Mouse (Mus musculus): ENCODE results near the gene Tldc2. TPM values are rescaled to one million over a fixed set of nuclear protein-coding genes. Genes with fewer than 3 reads are reported as not detected.

The Tldc2 gene
- polyA plus RNA-seq, 1 experiment from 2014 or later: not detected

DNA sequence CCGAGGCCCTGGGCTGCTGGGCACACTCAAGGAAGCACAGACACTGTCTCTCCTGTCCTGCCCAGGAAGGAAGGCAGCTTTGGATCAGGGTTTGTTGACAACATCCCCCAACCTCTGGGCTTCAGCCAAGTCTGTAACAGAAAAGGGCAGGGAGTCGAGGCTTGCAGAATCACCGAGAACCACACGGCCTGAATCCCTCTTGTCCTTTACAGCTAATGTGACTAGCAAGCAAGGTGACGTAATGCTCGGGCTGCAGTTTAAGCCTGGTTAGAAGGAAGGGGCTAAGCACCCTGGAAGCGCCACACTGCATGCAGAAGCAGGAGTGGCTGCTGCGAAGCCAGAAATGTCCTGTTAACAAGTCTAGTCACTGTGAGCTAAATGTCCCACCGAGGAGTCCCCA lies 16.5 kb upstream of the Tldc2 start:
- DNase-seq (ENCODE audit: low spot score) (no peak), ATAC-seq (replicated peaks; ENCODE audit: insufficient number of reproducible peaks, low FRiP score, low TSS enrichment, low read depth) (no peak)
- no peaks in the 10 kb centered on the region for H3K9me3 ChIP-seq (replicated peaks; ENCODE audit: control insufficient read depth, low read length)
- WGBS: 71% methylated on average over 9 of the region's 9 CpGs
- peaks cover 11% of the 10 kb centered on the region for H3K4me1 ChIP-seq (ENCODE audit: control insufficient read depth, insufficient read depth, low read length)
- H3K4me3 ChIP-seq (ENCODE audit: low read depth, low read length): no peak overlapping the region
- H3K36me3 ChIP-seq (replicated peaks; ENCODE audit: control insufficient read depth, insufficient read depth, low read depth, low read length): peaks cover 5% of the 10 kb centered on the region
- H3K27me3 ChIP-seq (ENCODE audit: control insufficient read depth, insufficient read depth, low read length): no peaks in the 10 kb centered on the region
- H3K4me2 ChIP-seq (ENCODE audit: low read depth, low read length): no peak overlapping the region
- H3K27ac ChIP-seq (replicated peaks; ENCODE audit: low read depth, low read length): no peak overlapping the region
- no peak overlapping the region for H3K9ac ChIP-seq (replicated peaks; ENCODE audit: low read length)

DNA sequence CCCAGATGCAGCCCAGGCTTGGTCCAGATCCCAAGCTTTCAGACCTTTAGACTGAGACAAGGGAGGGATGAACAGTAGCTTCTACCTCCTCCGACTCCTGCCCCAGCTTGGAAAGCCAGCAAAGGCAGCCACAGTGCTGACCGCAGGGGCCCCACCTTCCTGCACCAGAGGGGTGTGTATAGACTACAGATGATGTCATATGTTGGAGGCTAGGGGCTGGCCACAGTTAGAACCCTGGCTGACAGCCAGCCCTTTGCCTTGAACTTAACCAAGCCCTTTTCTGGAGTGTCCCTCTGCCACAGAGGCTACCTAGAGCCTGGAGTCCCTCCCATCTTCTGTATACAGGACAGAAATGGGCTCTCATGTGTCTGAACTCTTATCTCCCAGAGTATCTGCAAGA lies 15.3 kb upstream of the Tldc2 start:
- Histone ChIP-seq H3K4me1 (ENCODE audit: control insufficient read depth, insufficient read depth, low read length) (peaks cover 17% of the 10 kb centered on the region), H3K27me3 (ENCODE audit: control insufficient read depth, insufficient read depth, low read length) (no peaks in the 10 kb centered on the region), H3K27ac (replicated peaks; ENCODE audit: low read depth, low read length) (no peak overlapping the region), H3K36me3 (replicated peaks; ENCODE audit: control insufficient read depth, insufficient read depth, low read depth, low read length) (peaks cover 5% of the 10 kb centered on the region), H3K9me3 (replicated peaks; ENCODE audit: control insufficient read depth, low read length) (no peaks in the 10 kb centered on the region), H3K9ac (replicated peaks; ENCODE audit: low read length) (no peak overlapping the region), H3K4me3 (ENCODE audit: low read depth, low read length) (no peak overlapping the region), H3K4me2 (ENCODE audit: low read depth, low read length) (no peak overlapping the region)
- ATAC-seq (replicated peaks; ENCODE audit: insufficient number of reproducible peaks, low FRiP score, low TSS enrichment, low read depth) (no peak), DNase-seq (ENCODE audit: low spot score) (no peak)
- 70% methylated on average over 2 of the region's 2 CpGs for WGBS

DNA sequence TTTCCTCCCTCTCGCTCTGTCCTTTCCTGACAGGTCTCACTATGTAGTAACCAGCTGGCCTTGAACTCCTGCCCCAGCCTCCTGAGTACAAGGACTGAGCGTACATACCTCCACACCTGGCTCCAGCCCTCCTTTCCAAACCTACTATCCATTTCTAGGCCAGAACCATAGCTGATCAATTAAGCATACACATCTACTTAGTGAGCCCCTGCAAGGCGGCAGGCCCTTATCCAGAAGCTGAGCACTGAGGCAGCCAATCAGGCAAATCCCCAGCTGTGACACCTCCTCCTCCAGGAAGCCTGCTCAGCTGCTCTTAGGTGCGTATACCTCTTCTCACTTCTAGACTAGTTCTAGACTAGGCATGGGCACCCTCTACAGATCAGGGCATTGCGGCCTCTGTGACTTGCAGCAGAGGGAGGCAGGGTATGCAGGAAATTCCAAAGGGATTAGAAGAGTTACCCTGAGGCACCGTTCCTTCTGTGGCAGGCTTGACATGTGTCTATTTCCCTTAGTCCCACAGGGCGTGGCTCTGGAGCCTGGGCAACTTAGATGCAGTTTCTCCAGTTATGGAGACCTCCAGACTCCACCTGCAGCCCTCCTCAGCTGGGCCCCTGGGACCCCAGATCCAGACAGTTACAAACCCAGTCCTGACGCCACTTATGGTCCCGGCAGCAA lies 14.4 kb upstream of the Tldc2 start:
- no peaks in the 10 kb centered on the region for H3K27me3 ChIP-seq (ENCODE audit: control insufficient read depth, insufficient read depth, low read length)
- no peak overlapping the region for H3K9ac ChIP-seq (replicated peaks; ENCODE audit: low read length)
- no peak overlapping the region for H3K4me3 ChIP-seq (ENCODE audit: low read depth, low read length)
- DNase-seq (ENCODE audit: low spot score) (peak; percentile 19), ATAC-seq (replicated peaks; ENCODE audit: insufficient number of reproducible peaks, low FRiP score, low TSS enrichment, low read depth) (no peak)
- peaks cover 23% of the 10 kb centered on the region for H3K4me1 ChIP-seq (ENCODE audit: control insufficient read depth, insufficient read depth, low read length)
- no peak overlapping the region for H3K27ac ChIP-seq (replicated peaks; ENCODE audit: low read depth, low read length)
- H3K9me3 ChIP-seq (replicated peaks; ENCODE audit: control insufficient read depth, low read length): no peaks in the 10 kb centered on the region
- H3K4me2 ChIP-seq (ENCODE audit: low read depth, low read length): no peak overlapping the region
- 57% methylated on average over 9 of the region's 9 CpGs for WGBS
- peaks cover 3% of the 10 kb centered on the region for H3K36me3 ChIP-seq (replicated peaks; ENCODE audit: control insufficient read depth, insufficient read depth, low read depth, low read length)

DNA sequence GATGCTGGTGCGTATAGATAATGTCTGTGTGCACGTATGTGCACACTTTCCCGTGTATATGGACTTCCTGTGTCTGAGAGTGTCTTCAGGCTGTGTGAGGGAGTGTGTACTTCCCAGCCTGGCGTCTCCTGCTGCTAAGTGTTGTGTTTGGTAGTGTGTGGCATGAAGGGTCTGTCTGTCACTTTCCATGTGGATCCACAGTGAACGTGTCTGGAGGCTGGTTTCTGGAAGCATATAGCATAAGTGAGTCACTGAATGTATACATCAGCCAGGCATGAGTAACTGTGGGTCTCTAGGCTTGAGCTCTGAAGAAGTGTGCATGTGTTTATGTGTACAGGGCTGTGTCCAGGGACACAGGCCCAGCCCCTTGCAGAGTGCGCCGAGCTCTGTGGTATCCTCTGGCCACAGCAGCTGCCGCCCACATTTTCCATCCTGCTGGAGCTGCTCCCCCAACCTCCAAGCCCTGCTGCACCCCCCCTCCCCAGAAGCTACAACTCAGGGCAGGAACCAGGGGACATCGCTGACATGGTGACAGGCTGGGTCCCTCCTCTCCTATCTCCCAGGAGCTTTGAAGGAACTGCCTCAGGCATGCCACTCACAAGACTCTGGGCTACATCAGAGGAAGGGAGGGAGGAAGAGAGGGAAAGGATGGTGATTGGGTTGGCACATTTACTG lies 13.3 kb upstream of the Tldc2 start:
- Histone ChIP-seq H3K4me2 (ENCODE audit: low read depth, low read length) (no peak overlapping the region), H3K9me3 (replicated peaks; ENCODE audit: control insufficient read depth, low read length) (no peaks in the 10 kb centered on the region), H3K4me3 (ENCODE audit: low read depth, low read length) (no peak overlapping the region), H3K9ac (replicated peaks; ENCODE audit: low read length) (no peak overlapping the region), H3K27me3 (ENCODE audit: control insufficient read depth, insufficient read depth, low read length) (no peaks in the 10 kb centered on the region), H3K36me3 (replicated peaks; ENCODE audit: control insufficient read depth, insufficient read depth, low read depth, low read length) (peaks cover 3% of the 10 kb centered on the region), H3K27ac (replicated peaks; ENCODE audit: low read depth, low read length) (no peak overlapping the region), H3K4me1 (ENCODE audit: control insufficient read depth, insufficient read depth, low read length) (peaks cover 23% of the 10 kb centered on the region)
- 77% methylated on average over 9 of the region's 9 CpGs for WGBS
- DNase-seq (ENCODE audit: low spot score) (no peak), ATAC-seq (replicated peaks; ENCODE audit: insufficient number of reproducible peaks, low FRiP score, low TSS enrichment, low read depth) (no peak)

DNA sequence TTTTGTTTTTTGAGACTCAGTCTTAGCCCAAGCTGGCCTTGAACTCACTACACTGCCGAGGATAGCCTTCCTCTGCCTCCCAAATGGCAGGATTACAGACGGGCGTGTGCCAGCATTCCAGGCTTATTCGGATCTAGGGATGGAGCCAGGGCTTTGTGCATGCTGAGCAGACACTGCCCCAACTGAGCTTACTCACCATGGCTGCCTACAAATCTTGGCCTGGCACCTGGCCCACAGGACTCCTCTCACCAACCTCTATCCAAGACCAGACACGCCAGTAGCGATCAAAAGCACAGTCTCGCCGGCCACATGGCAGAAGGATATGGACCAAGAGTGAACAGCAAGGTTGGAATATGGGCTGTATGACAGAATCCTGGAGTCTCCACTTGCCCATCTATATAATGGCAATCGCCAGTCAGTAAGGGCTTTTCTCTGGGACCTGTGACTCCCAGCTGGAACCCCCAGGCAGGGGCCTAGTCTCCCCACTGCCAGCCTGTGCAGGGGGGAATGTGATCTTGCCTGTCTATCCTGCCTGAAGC lies 12.6 kb upstream of the Tldc2 start:
- WGBS: 86% methylated on average over 9 of the region's 9 CpGs
- Histone ChIP-seq H3K9me3 (replicated peaks; ENCODE audit: control insufficient read depth, low read length) (no peaks in the 10 kb centered on the region), H3K27ac (replicated peaks; ENCODE audit: low read depth, low read length) (no peak overlapping the region), H3K4me2 (ENCODE audit: low read depth, low read length) (no peak overlapping the region), H3K4me3 (ENCODE audit: low read depth, low read length) (no peak overlapping the region), H3K27me3 (ENCODE audit: control insufficient read depth, insufficient read depth, low read length) (no peaks in the 10 kb centered on the region), H3K4me1 (ENCODE audit: control insufficient read depth, insufficient read depth, low read length) (peaks cover 23% of the 10 kb centered on the region), H3K36me3 (replicated peaks; ENCODE audit: control insufficient read depth, insufficient read depth, low read depth, low read length) (peaks cover 3% of the 10 kb centered on the region), H3K9ac (replicated peaks; ENCODE audit: low read length) (peak overlapping the region; percentile 5; the same call in 1 of the 2 replicates)
- no peak for ATAC-seq (replicated peaks; ENCODE audit: insufficient number of reproducible peaks, low FRiP score, low TSS enrichment, low read depth)
- no peak for DNase-seq (ENCODE audit: low spot score)

DNA sequence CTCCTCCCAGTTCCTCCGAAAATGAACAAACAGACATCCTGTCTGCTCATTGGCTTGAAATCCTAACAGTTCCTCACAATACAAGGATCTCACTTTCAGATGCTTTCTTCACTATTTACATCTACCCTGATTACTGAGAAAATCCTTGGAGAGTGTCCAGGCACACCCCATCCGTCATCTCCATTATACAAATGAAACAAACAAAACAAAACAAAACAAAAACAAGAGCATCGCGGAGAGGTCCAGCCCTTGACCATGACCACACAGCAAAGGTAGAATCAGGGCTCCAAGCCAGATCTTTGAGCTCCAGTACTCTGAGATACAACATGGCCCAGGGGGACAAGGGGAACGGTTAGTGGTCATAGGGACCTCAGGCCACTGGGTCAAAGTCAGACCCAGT lies 12.1 kb upstream of the Tldc2 start:
- 82% methylated on average over 5 of the region's 5 CpGs for WGBS
- Histone ChIP-seq H3K9ac (replicated peaks; ENCODE audit: low read length) (peak overlapping the region; percentile 5; the same call in 1 of the 2 replicates), H3K4me2 (ENCODE audit: low read depth, low read length) (0 out of 2 replicates have a peak overlapping the region, but pooled peaks have one; percentile 13), H3K27ac (replicated peaks; ENCODE audit: low read depth, low read length) (no peak overlapping the region), H3K9me3 (replicated peaks; ENCODE audit: control insufficient read depth, low read length) (no peaks in the 10 kb centered on the region), H3K4me3 (ENCODE audit: low read depth, low read length) (no peak overlapping the region), H3K27me3 (ENCODE audit: control insufficient read depth, insufficient read depth, low read length) (no peaks in the 10 kb centered on the region), H3K4me1 (ENCODE audit: control insufficient read depth, insufficient read depth, low read length) (peaks cover 22% of the 10 kb centered on the region), H3K36me3 (replicated peaks; ENCODE audit: control insufficient read depth, insufficient read depth, low read depth, low read length) (peaks cover 3% of the 10 kb centered on the region)
- DNase-seq (ENCODE audit: low spot score) (no peak), ATAC-seq (replicated peaks; ENCODE audit: insufficient number of reproducible peaks, low FRiP score, low TSS enrichment, low read depth) (no peak)

DNA sequence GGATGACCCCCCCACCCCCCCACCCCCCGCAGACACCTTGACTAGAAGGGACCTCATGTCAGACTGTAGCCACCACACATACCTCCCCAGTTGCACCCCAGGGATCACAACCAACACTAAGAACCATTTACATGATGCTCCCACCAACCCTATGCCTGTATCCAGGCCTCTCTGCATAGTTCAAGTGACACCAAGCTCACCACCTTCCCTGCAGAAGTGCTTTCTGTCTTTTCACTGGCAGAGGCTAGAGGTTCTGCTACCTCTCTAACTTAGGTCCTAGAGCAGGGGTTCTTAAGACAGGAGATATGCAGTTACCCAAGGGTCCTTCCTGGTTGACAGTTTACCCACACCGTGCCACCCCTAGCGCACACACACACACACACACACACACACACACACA lies 11.6 kb upstream of the Tldc2 start:
- Histone ChIP-seq H3K36me3 (replicated peaks; ENCODE audit: control insufficient read depth, insufficient read depth, low read depth, low read length) (peaks cover 3% of the 10 kb centered on the region), H3K9ac (replicated peaks; ENCODE audit: low read length) (no peak overlapping the region), H3K9me3 (replicated peaks; ENCODE audit: control insufficient read depth, low read length) (no peaks in the 10 kb centered on the region), H3K27me3 (ENCODE audit: control insufficient read depth, insufficient read depth, low read length) (no peaks in the 10 kb centered on the region), H3K4me1 (ENCODE audit: control insufficient read depth, insufficient read depth, low read length) (peaks cover 20% of the 10 kb centered on the region), H3K27ac (replicated peaks; ENCODE audit: low read depth, low read length) (no peak overlapping the region), H3K4me3 (ENCODE audit: low read depth, low read length) (no peak overlapping the region), H3K4me2 (ENCODE audit: low read depth, low read length) (0 out of 2 replicates have a peak overlapping the region, but pooled peaks have one; percentile 13)
- WGBS: 88% methylated on average over 3 of the region's 3 CpGs
- ATAC-seq (replicated peaks; ENCODE audit: insufficient number of reproducible peaks, low FRiP score, low TSS enrichment, low read depth): no peak
- no peak for DNase-seq (ENCODE audit: low spot score)

DNA sequence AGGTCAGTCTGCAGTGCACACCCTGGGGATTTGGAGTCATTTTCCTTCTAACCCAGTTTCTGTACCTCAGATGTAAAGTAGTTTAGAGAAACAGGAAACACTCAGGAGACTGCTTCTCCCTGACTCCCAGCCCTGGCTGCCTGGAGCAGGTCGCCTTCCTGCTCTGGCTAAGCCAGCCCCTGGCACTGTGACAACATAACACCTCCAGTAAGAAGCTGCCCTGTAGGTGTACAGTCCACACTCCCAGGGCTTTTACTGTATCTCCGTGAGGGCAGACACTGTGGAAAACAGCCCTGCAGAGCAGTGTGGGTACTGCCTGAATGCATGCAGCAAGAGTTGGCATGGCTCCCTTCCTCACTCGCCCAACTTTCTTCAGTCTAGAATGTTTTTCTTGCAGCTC lies 11.2 kb upstream of the Tldc2 start:
- Histone ChIP-seq H3K4me2 (ENCODE audit: low read depth, low read length) (no peak overlapping the region; the same call in 1 of the 2 replicates), H3K36me3 (replicated peaks; ENCODE audit: control insufficient read depth, insufficient read depth, low read depth, low read length) (peaks cover 3% of the 10 kb centered on the region), H3K27me3 (ENCODE audit: control insufficient read depth, insufficient read depth, low read length) (no peaks in the 10 kb centered on the region), H3K9ac (replicated peaks; ENCODE audit: low read length) (peak overlapping the region; percentile 39; the same call in 1 of the 2 replicates), H3K27ac (replicated peaks; ENCODE audit: low read depth, low read length) (no peak overlapping the region), H3K4me1 (ENCODE audit: control insufficient read depth, insufficient read depth, low read length) (peaks cover 20% of the 10 kb centered on the region), H3K4me3 (ENCODE audit: low read depth, low read length) (0 out of 2 replicates have a peak overlapping the region, but pooled peaks have one; percentile 16), H3K9me3 (replicated peaks; ENCODE audit: control insufficient read depth, low read length) (no peaks in the 10 kb centered on the region)
- ATAC-seq (replicated peaks; ENCODE audit: insufficient number of reproducible peaks, low FRiP score, low TSS enrichment, low read depth): no peak
- DNase-seq (ENCODE audit: low spot score): no peak
- WGBS: 63% methylated on average over 3 of the region's 3 CpGs

All from embryonic facial prominence, embryonic 11.5 days (tissue).